Mouse (Mus musculus): ENCODE data around the gene Plcb4.
"Not testable (repeated sequence)": the region's sequence is repeated elsewhere in the genome, so short reads cannot be mapped to it uniquely, and the experiment has no call there.

The Plcb4 gene

GRCm38 (mm10) chr2:135717232-135718134 lies 58.7 kb downstream of the Plcb4 start:
- no peak for DNase-seq (ENCODE audit: low spot score)

GRCm38 (mm10) chr2:135722109-135722508 lies 63.3 kb downstream of the Plcb4 start:
- DNase-seq (ENCODE audit: low spot score): no peak

GRCm38 (mm10) chr2:135723387-135723786 lies 64.6 kb downstream of the Plcb4 start:
- no peak for DNase-seq (ENCODE audit: low spot score)

GRCm38 (mm10) chr2:135724489-135724888 lies 65.7 kb downstream of the Plcb4 start:
- no peak for DNase-seq (ENCODE audit: low spot score)

GRCm38 (mm10) chr2:135725362-135725761 lies 66.6 kb downstream of the Plcb4 start:
- DNase-seq (ENCODE audit: low spot score): no peak

GRCm38 (mm10) chr2:135727088-135727487 lies 68.3 kb downstream of the Plcb4 start:
- DNase-seq (ENCODE audit: low spot score): no peak

GRCm38 (mm10) chr2:135727925-135728324 lies 69.1 kb downstream of the Plcb4 start:
- no peak for DNase-seq (ENCODE audit: low spot score)

GRCm38 (mm10) chr2:135731591-135731990 lies 72.8 kb downstream of the Plcb4 start:
- DNase-seq (ENCODE audit: low spot score): no peak

- DNase-seq (ENCODE audit: low spot score): no peak
These were observed 73.8 kb downstream of the Plcb4 start for GRCm38 (mm10) chr2:135732651-135733050.

GRCm38 (mm10) chr2:135733926-135734510 lies 75.2 kb downstream of the Plcb4 start:
- DNase-seq (ENCODE audit: low spot score): no peak

- DNase-seq (ENCODE audit: low spot score): no peak
These were observed 78.7 kb downstream of the Plcb4 start for GRCm38 (mm10) chr2:135737506-135737905.

- DNase-seq (ENCODE audit: low spot score): not testable (repeated sequence)
These were observed 79.4 kb downstream of the Plcb4 start for GRCm38 (mm10) chr2:135738022-135738780.

- DNase-seq (ENCODE audit: low spot score): no peak
These were observed 80.1 kb downstream of the Plcb4 start for GRCm38 (mm10) chr2:135738950-135739349.

GRCm38 (mm10) chr2:135742954-135743700 lies 84.3 kb downstream of the Plcb4 start:
- DNase-seq (ENCODE audit: low spot score): no peak

GRCm38 (mm10) chr2:135744711-135745110 lies 85.9 kb downstream of the Plcb4 start:
- no peak for DNase-seq (ENCODE audit: low spot score)

GRCm38 (mm10) chr2:135745126-135745525 lies 86.3 kb downstream of the Plcb4 start:
- DNase-seq (ENCODE audit: low spot score): no peak

- DNase-seq (ENCODE audit: low spot score): no peak
These were observed 89.6 kb downstream of the Plcb4 start for GRCm38 (mm10) chr2:135748441-135748840.

GRCm38 (mm10) chr2:135749606-135750005 lies 90.8 kb downstream of the Plcb4 start:
- no peak for DNase-seq (ENCODE audit: low spot score)

- no peak for DNase-seq (ENCODE audit: low spot score)
These were observed 91.9 kb downstream of the Plcb4 start for GRCm38 (mm10) chr2:135750748-135751147.

- no peak for DNase-seq (ENCODE audit: low spot score)
These were observed 97.0 kb downstream of the Plcb4 start for GRCm38 (mm10) chr2:135755792-135756191.

- DNase-seq (ENCODE audit: low spot score): no peak
These were observed 98.7 kb downstream of the Plcb4 start for GRCm38 (mm10) chr2:135757478-135757877.
